Mouse (Mus musculus) hindbrain, embryonic 10.5 days (tissue): Measurements from ENCODE around the gene Ift46. TPM values are rescaled to one million over a fixed set of nuclear protein-coding genes. Genes with fewer than 3 reads are reported as not detected.

Experiments
- DNase-seq: peaks from one replicate; pipeline ENCODE4 v3.0.0-alpha.2; 2017; ENCODE audit warnings: low spot score
- H3K27ac ChIP-seq: fragments of 300-500 bp; sonication (generic); 2 replicates; pipeline ENCODE4 v1.5.1; 2016; ENCODE audit warnings: mild to moderate bottlenecking, moderate library complexity
- H3K27me3 ChIP-seq: fragments of 300-500 bp; sonication (generic); 2 replicates; pipeline ENCODE4 v1.6.1; 2016; ENCODE audit warnings: mild to moderate bottlenecking; ENCODE audit not compliant: poor library complexity, insufficient read depth, severe bottlenecking
- H3K36me3 ChIP-seq: fragments of 300-500 bp; sonication (generic); 2 replicates; pipeline ENCODE4 v1.6.1; 2016; ENCODE audit warnings: mild to moderate bottlenecking, moderate library complexity
- H3K4me1 ChIP-seq: fragments of 300-500 bp; sonication (generic); replicated peaks from 2 replicates; pipeline ENCODE4 v1.6.1; 2016; ENCODE audit warnings: mild to moderate bottlenecking
- H3K4me3 ChIP-seq: fragments of 300-500 bp; sonication (generic); 2 replicates; pipeline ENCODE4 v1.5.1; 2016; ENCODE audit warnings: mild to moderate bottlenecking, moderate library complexity
- H3K9me3 ChIP-seq: fragments of 300-500 bp; sonication (generic); 2 replicates; pipeline ENCODE4 v1.6.1; 2016; ENCODE audit warnings: mild to moderate bottlenecking, moderate library complexity
- WGBS: fragments of 180-500 bp; shearing (Covaris S2); methylation state at CpG from one replicate; pipeline ENCODE4 v1.1.7; 2016; 5-methylcytosine and 5-hydroxymethylcytosine counted together
- polyA plus RNA-seq: library from polyadenylated mRNA; unstranded; fragments of >200 nt; fragmentation: Nextera tagmentation; extraction: Ambion mirVana; gene quantifications from 2 replicates; pipeline ENCODE4 v1.2.1, GENCODE M21; 2016

Gene Ift46
- polyA plus RNA-seq = 124 and 152 TPM in 2 replicates

DNA sequence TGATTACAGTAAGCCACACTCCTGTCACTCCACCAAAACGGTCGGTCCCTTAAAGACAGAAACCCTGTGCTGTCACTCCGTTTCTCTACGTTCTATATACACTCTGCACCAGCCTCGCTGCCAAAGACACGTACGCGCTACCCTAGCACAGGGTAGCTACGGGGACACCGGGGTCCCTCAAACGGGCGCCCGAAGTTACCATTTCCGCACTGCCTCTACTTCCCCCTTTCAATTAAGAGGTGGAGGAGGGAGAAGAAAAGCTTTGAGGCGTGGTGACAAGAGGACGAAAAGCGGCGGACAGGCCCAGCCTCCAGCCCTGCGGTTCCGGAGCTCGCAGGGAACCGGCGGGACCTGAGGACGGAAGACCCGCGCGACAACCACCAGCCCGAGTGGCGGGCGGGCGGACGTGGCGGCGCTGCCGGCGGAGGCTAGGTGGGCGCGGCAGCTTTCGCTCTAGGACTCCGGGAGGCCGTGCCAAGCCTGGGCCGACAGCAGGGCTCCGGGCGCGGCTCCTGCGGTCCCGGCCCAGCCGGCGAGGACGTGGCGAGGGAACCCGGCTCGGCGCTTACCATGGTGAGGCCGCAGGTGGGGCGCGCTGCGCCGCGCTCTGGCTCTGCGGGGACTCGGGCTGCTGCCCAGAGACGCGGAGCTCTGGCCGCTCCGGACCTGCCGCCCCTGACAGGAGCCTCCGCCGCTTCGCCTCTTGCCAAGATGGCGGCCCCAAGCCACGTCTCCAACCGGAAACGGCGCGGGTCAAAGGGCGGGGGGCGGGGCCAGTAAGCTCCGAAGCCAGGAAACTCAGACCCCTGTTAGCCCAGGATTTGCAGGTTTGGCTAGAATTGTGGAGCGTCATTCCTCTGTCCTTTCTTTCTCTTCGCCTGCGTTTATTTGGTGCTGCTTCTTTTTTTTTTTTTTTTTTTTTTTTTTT is at the start of gene Ift46, which contains the start of gene Arcn1:
TSS of gene Ift46 (plus strand) at position 808 of the 928 bp plus-strand sequence.
TSS of gene Arcn1 (minus strand) at position 745 of the 928 bp plus-strand sequence.
- peaks cover 22% of the 10 kb centered on the region for H3K4me1 ChIP-seq
- DNase-seq = peak; percentile 94
- no peaks in the 10 kb centered on the region for H3K27me3 ChIP-seq
- peak within 1 kb of the TSS; percentile 97 for H3K27ac ChIP-seq
- H3K9me3 ChIP-seq = no peaks in the 10 kb centered on the region
- peaks cover 4% of the 10 kb centered on the region; the same call in 1 of the 2 replicates for H3K36me3 ChIP-seq
- peak within 1 kb of the TSS; percentile 100 for H3K4me3 ChIP-seq
- under 1% methylated on average over 82 of the region's 82 CpGs for WGBS

DNA sequence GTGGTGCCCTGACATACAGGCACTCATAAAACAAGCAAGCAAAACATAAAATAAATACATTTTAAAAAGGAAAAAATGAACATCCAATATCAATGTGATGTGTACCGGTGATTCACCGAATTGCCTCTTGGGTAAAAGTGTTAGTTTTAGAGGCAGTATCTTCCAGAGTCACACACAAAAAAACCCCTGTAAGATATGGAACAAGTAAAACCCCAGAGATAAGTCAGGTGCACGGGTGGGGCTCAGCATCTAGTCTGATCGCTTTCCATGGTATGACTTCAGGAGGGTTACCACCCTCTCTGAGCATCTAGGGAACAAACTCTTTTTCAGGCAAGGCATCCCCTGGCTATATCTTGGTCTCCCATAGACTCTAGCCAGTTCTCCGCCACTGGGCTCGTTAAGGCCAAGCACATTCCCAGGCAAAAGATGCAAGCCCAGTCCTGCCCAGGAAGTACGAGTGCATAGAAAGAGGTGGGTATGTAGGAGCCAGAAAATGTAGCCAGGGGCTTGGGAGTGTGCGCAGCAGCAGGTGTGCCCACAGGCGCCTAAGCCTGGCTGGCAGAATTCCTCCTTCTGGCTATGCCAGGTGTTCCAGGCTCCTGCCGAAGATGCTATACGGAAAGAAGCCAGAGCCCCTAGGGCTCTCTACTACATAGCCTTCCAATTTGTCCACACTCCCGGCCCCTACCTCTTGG is 48.6 kb upstream of the Ift46 start:
- H3K4me1 ChIP-seq = peaks cover 63% of the 10 kb centered on the region
- DNase-seq = no peak

GRCm38 (mm10) chr9:44719632-44720357 is 47.9 kb upstream of the Ift46 start:
- Histone ChIP-seq H3K27me3 (no peaks in the 10 kb centered on the region), H3K27ac (peak overlapping the region; percentile 96), H3K4me1 (peaks cover 70% of the 10 kb centered on the region), H3K4me3 (peak overlapping the region; percentile 87), H3K9me3 (no peaks in the 10 kb centered on the region), H3K36me3 (peaks cover 36% of the 10 kb centered on the region)
- WGBS = 86% methylated on average over 8 of the region's 8 CpGs
- DNase-seq = no peak

More for the DNA sequence above, 48.6 kb upstream of the Ift46 start:
- 91% methylated on average over 12 of the region's 12 CpGs for WGBS
- Histone ChIP-seq H3K27me3 (no peaks in the 10 kb centered on the region), H3K9me3 (no peaks in the 10 kb centered on the region), H3K4me3 (peak overlapping the region; percentile 87; the same call in 1 of the 2 replicates), H3K36me3 (peaks cover 44% of the 10 kb centered on the region), H3K27ac (no peak overlapping the region)

DNA sequence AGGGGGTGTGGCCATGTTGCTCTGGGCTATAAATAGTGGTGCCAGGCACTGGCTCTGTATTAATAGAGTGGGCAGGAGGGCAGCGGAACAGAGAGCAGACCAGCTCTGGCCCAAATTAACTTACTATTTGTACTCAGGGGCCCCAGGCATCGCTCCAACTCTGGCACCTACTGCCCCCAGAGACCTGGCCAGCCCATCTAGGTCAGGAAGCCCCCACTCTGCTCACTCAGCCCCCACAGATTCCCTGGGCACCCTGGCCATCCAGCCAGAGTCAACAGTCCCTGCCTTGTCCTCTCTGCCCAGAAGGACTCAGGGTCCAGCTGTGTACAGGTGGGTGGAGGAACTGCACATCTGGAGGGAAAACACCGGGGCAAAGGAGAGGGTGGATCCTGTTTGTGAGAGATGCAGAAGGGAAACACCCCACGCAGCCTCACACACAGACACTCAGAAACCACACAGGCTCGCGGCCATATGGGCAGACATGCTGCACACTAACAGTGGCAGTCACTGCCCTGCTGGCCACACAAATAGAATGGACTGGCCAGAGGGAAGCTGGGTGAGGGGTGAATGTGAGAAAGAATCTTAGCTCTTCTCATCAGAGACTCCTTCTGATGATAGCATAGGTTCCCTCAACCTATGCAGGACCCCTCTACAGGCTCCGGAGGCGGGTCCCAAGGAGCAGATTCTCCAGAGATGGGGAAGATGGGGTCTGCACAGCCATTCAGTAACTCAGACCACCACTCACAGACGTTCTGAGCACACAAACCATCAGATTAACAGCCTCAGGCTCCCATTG is 47.2 kb upstream of the Ift46 start:
- peaks cover 29% of the 10 kb centered on the region for H3K36me3 ChIP-seq
- DNase-seq = no peak
- peak overlapping the region; percentile 96 for H3K27ac ChIP-seq
- H3K4me3 ChIP-seq = peak overlapping the region; percentile 87
- no peaks in the 10 kb centered on the region for H3K27me3 ChIP-seq
- WGBS = 31% methylated on average over 9 of the region's 9 CpGs
- no peaks in the 10 kb centered on the region for H3K9me3 ChIP-seq
- peaks cover 78% of the 10 kb centered on the region for H3K4me1 ChIP-seq

DNA sequence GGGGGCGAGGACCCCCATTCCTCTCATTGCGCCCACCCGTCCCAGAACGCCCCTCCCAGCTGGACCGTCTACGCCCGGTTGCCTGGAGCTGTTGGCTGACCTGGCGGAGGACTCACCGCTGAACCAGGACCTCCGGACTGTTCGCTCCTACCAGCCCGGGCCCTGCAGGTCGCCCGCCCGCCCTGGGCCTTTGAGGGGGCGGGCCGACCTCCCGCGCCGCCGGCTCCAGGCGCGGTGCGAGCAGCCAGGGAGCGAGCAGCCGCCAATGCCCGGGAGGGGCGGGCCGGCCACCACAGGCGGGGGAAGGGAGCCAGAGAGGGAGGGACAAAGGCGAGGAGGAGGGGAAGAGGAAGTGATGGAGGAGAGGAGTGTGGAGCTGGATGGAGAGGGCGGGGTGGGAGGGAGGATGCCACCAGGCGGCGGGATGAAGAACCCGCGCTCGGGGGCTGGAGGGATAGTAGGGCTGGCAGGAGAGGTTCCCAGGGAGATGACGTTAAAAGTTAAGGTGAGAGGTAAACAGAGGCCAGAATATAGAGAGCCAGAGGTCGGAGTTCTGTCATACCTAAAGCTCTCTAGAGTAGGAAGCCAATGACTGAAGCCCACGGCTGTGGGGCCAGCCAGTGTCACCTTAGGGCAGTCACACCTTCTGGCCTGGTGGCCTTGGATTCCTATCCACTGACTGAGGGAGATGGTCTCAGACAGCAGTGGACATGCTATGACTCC is 46.4 kb upstream of the Ift46 start:
- WGBS = under 1% methylated on average over 40 of the region's 40 CpGs
- DNase-seq = peak; percentile 88
- H3K36me3 ChIP-seq = peaks cover 21% of the 10 kb centered on the region
- peak overlapping the region; percentile 96 for H3K27ac ChIP-seq
- H3K27me3 ChIP-seq = no peaks in the 10 kb centered on the region
- H3K4me1 ChIP-seq = peaks cover 85% of the 10 kb centered on the region
- peak overlapping the region; percentile 87 for H3K4me3 ChIP-seq
- no peaks in the 10 kb centered on the region for H3K9me3 ChIP-seq

DNA sequence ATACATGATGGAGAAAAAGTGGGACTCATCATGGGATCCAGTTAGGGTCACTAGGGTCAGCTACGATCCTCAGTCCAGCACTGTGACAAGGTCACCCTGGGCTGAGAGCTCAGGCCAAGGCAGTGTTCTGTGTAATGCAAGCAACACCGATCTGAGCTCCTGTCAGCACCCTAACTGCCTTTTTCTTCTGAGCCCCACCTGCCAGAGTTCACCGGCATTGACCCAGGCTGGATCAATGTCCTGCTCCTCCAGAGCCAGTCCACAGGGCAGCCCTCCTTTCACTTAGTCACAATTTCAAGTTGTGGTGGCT is 45.9 kb upstream of the Ift46 start:
- DNase-seq = no peak
- Histone ChIP-seq H3K4me3 (peak overlapping the region; percentile 87), H3K36me3 (peaks cover 16% of the 10 kb centered on the region), H3K9me3 (no peaks in the 10 kb centered on the region), H3K27ac (peak overlapping the region; percentile 96), H3K4me1 (peaks cover 90% of the 10 kb centered on the region), H3K27me3 (no peaks in the 10 kb centered on the region)
- 78% methylated on average over 3 of the region's 3 CpGs for WGBS

DNA sequence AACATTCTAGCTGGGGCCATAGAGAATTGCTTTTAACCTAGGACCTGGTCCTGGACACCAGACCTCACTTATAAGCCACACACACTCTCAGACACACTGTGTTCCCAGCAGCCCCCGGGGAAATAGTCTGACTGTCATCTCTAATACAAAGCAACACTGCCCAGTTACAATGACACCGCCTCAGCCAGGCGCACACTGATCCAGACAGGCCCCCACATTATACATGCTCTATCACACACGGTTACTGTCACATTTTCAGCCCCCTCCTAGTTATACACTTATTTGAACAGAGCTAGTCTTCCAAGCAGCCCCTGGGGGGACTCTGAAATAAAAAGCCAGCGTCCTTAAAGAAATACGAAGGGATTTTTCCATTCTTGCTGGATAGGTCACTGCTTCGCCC is 45.1 kb upstream of the Ift46 start:
- peaks cover 9% of the 10 kb centered on the region for H3K36me3 ChIP-seq
- no peak overlapping the region for H3K4me3 ChIP-seq
- DNase-seq = no peak
- H3K27me3 ChIP-seq = no peaks in the 10 kb centered on the region
- peaks cover 90% of the 10 kb centered on the region for H3K4me1 ChIP-seq
- no peaks in the 10 kb centered on the region for H3K9me3 ChIP-seq
- 71% methylated on average over 7 of the region's 7 CpGs for WGBS
- peak overlapping the region; percentile 96 for H3K27ac ChIP-seq

DNA sequence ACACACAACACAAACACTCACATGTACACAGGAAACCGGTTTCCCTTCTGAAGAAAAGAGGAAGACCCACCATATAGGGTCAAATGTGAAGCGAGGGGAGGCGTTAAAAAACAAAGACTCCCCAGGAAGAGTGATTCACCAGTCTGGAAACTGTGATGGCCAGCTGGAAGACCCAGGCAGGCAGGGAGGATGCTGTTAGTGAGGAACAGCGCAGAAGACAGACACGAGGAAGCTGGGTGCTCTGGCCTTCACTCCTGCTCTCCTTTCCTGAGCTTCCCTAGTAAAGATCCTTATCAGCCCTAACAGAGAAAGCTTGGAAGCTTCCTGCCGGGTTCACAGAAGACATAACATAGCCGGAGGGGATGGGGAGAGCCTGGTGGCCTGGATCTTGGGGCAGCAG is 44.7 kb upstream of the Ift46 start:
- Histone ChIP-seq H3K27me3 (no peaks in the 10 kb centered on the region), H3K27ac (peak overlapping the region; percentile 73), H3K4me1 (peaks cover 90% of the 10 kb centered on the region), H3K9me3 (no peaks in the 10 kb centered on the region), H3K4me3 (peak overlapping the region; percentile 5; the same call in 1 of the 2 replicates), H3K36me3 (peaks cover 4% of the 10 kb centered on the region)
- 36% methylated on average over 7 of the region's 7 CpGs for WGBS
- DNase-seq = no peak

DNA sequence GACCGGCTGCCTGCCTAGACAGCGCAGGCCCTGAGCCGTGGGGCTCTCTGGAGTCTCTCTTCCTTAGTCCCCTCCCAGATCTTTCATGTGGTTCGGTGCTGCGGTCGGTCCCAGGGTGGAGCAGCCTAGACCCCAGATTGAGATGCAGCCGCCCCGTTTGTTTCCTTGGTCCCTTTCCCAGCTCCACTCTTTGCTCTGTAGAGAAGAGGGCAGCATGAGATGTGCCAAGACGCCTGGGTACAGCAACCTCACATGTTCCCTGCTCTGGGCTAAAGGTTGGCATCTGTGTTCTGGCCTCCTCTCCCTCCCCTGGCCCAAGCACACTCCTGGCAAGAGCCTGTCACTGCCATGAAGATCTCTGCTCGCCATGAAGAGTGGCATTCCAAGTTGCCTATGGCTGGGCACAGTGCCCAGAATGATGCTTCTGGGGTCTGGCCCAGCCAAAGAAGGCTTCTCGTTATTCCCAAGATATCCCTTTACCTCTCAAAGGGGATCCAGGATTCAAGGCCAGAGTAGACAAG is 44.1 kb upstream of the Ift46 start:
- peak overlapping the region; percentile 73 for H3K27ac ChIP-seq

DNA sequence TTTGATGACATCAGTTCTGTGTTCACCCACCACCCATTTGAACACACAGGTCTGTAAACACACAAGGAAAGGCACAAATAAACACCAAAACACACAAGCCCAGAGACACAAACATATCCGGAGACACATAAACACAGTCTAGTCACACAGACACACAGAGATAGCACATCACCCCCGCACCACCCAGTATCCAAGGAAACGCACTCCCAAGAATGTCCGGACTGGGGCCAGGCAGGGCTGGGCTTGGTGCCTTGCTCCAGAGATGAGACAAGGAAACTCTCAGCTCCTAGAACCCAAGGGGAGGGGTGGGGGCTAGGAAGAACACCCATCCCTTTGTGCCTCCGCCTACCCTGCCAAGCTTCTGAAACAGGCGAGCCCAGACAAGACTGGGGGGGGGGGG is 43.5 kb upstream of the Ift46 start:
- H3K9me3 ChIP-seq = no peaks in the 10 kb centered on the region
- H3K4me1 ChIP-seq = peaks cover 96% of the 10 kb centered on the region
- no peak for DNase-seq
- peak overlapping the region; percentile 73 for H3K27ac ChIP-seq
- 31% methylated on average over 6 of the region's 6 CpGs for WGBS
- H3K27me3 ChIP-seq = no peaks in the 10 kb centered on the region
- H3K4me3 ChIP-seq = no peak overlapping the region
- H3K36me3 ChIP-seq = no peaks in the 10 kb centered on the region

More for the DNA sequence above, 44.1 kb upstream of the Ift46 start:
- no peak for DNase-seq
- H3K4me3 ChIP-seq = peak overlapping the region; percentile 5; the same call in 1 of the 2 replicates
- H3K4me1 ChIP-seq = peaks cover 94% of the 10 kb centered on the region
- no peaks in the 10 kb centered on the region for H3K27me3 ChIP-seq
- no peaks in the 10 kb centered on the region for H3K36me3 ChIP-seq
- WGBS = 74% methylated on average over 11 of the region's 11 CpGs
- H3K9me3 ChIP-seq = no peaks in the 10 kb centered on the region

DNA sequence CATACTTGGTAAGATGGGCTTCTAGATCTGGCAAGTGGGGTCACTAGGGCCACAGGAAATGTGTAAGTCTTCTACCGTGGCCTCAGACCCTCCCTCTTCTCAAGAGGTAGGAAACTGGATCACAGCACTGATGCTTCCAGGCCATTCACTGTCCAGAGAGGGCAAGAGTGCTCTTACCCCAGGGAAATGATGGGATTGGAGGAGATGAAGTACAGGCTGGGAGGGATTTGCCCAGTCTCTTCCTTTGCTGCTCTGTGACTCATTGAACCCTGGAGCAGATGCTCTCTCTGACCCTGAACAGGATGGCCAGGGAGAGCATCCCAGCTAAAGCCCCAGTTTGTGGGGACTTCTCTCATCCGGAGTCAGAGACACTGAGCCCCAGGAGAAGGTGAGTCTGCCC is 43.0 kb upstream of the Ift46 start:
- Histone ChIP-seq H3K4me3 (no peak overlapping the region), H3K4me1 (peaks cover 92% of the 10 kb centered on the region)
- 40% methylated on average over 2 of the region's 2 CpGs for WGBS

More for the DNA sequence above, 43.0 kb upstream of the Ift46 start:
- Histone ChIP-seq H3K36me3 (no peaks in the 10 kb centered on the region), H3K27ac (peak overlapping the region; percentile 73), H3K27me3 (no peaks in the 10 kb centered on the region), H3K9me3 (no peaks in the 10 kb centered on the region)
- DNase-seq = no peak
